Mouse (Mus musculus): ENCODE measurements around the gene Tnni3.
A peak's percentile ranks its signal among the peaks of the same experiment; 100 is the strongest.

Tnni3 gene

GRCm38 (mm10) chr7:4521231-4522003 is 2.6 kb downstream of the Tnni3 start:
- DNase-seq (ENCODE audit: low spot score): no peak

GRCm38 (mm10) chr7:4518487-4518886 is 5.5 kb downstream of the Tnni3 start:
- DNase-seq (ENCODE audit: low spot score): no peak

- no peak for DNase-seq (ENCODE audit: low spot score)
Observed at GRCm38 (mm10) chr7:4516332-4517050, 7.5 kb downstream of the Tnni3 start, which contains the start of gene Tnnt1. Tnnt1 (minus strand) TSS chr7:4516382.

- DNase-seq (ENCODE audit: low spot score): no peak
Observed at GRCm38 (mm10) chr7:4515853-4516252, 8.2 kb downstream of the Tnni3 start.

GRCm38 (mm10) chr7:4513829-4514712 is 10.0 kb downstream of the Tnni3 start:
- DNase-seq (ENCODE audit: low spot score): no peak

GRCm38 (mm10) chr7:4513236-4513635 is 10.8 kb downstream of the Tnni3 start:
- DNase-seq (ENCODE audit: low spot score): no peak

GRCm38 (mm10) chr7:4511489-4512224 is 12.4 kb downstream of the Tnni3 start:
- DNase-seq (ENCODE audit: low spot score): no peak

- DNase-seq (ENCODE audit: low spot score): no peak
Observed at GRCm38 (mm10) chr7:4509863-4510608, 14.0 kb downstream of the Tnni3 start.

GRCm38 (mm10) chr7:4508739-4509116 is 15.3 kb downstream of the Tnni3 start:
- no peak for DNase-seq (ENCODE audit: low spot score)

- DNase-seq (ENCODE audit: low spot score): no peak
Observed at GRCm38 (mm10) chr7:4508062-4508738, 15.8 kb downstream of the Tnni3 start.

- DNase-seq (ENCODE audit: low spot score): no peak
Observed at GRCm38 (mm10) chr7:4507220-4507619, 16.8 kb downstream of the Tnni3 start.

GRCm38 (mm10) chr7:4504646-4505435 is 19.2 kb downstream of the Tnni3 start:
- no peak for DNase-seq (ENCODE audit: low spot score)

- DNase-seq (ENCODE audit: low spot score): no peak
Observed at GRCm38 (mm10) chr7:4503858-4504257, 20.2 kb downstream of the Tnni3 start.

- no peak for DNase-seq (ENCODE audit: low spot score)
Observed at GRCm38 (mm10) chr7:4503100-4503499, 20.9 kb downstream of the Tnni3 start.

- no peak for DNase-seq (ENCODE audit: low spot score)
Observed at GRCm38 (mm10) chr7:4502421-4503090, 21.5 kb downstream of the Tnni3 start.

GRCm38 (mm10) chr7:4501558-4502397 is 22.3 kb downstream of the Tnni3 start, which contains the start of gene Ppp1r12c:
Ppp1r12c (minus strand) TSS chr7:4501680.
- peak; percentile 93 for DNase-seq (ENCODE audit: low spot score)

GRCm38 (mm10) chr7:4500892-4501471 is 23.0 kb downstream of the Tnni3 start:
- DNase-seq (ENCODE audit: low spot score): no peak

GRCm38 (mm10) chr7:4499034-4499433 is 25.0 kb downstream of the Tnni3 start:
- DNase-seq (ENCODE audit: low spot score): no peak
